Mouse (Mus musculus): Measurements from ENCODE around the gene Bcl2l13. TPM values are rescaled to one million over a fixed set of nuclear protein-coding genes. Genes with fewer than 3 reads are reported as not detected.
A peak's percentile ranks its signal among the peaks of the same experiment; 100 is the strongest.

Bcl2l13 gene
- total and polyA plus RNA-seq, 2 experiments from 2014 or later: 21.4 to 77.5 TPM

DNA sequence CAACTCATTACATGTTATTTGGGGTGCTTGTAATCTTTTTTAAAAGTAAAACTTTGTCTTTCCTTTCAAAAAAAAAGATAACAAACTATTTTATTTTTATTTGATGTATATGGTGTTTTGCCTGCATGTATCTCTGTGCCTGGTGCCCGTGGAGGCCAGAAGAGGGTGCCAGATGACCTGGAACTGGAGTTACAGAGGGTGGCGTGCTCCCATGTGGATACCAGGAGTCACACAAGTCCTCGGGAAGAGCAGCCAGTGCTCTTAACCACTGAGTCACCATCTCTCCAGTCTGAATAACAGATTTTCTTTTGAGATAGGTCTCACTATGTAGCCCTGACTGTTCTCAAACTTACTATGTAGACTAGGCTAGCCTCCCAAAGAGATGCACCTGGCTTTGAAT, 73.5 kb downstream of the Bcl2l13 start:
- no peak overlapping the region for H3K4me3 ChIP-seq (ENCODE audit: low read depth, low read length)
- ATAC-seq (no peak), DNase-seq (no peak)
- H3K36me3 ChIP-seq (ENCODE audit: insufficient read depth): no peaks in the 10 kb centered on the region
- no peak overlapping the region for H3K4me2 ChIP-seq (ENCODE audit: low read depth)
- H3K27ac ChIP-seq (ENCODE audit: low read depth, low read length): no peak overlapping the region
- H3K9me3 ChIP-seq (ENCODE audit: low read length): no peaks in the 10 kb centered on the region
- no peak overlapping the region for H3K9ac ChIP-seq
- WGBS: 88% methylated on average over 3 of the region's 3 CpGs
- H3K4me1 ChIP-seq (ENCODE audit: insufficient read depth): no peaks in the 10 kb centered on the region
- TF ChIP-seq CTCF (IDR thresholded peaks at IDR 0.05; ENCODE audit: low read depth): no peak
- no peaks in the 10 kb centered on the region for H3K27me3 ChIP-seq (ENCODE audit: insufficient read depth, low read length)

DNA sequence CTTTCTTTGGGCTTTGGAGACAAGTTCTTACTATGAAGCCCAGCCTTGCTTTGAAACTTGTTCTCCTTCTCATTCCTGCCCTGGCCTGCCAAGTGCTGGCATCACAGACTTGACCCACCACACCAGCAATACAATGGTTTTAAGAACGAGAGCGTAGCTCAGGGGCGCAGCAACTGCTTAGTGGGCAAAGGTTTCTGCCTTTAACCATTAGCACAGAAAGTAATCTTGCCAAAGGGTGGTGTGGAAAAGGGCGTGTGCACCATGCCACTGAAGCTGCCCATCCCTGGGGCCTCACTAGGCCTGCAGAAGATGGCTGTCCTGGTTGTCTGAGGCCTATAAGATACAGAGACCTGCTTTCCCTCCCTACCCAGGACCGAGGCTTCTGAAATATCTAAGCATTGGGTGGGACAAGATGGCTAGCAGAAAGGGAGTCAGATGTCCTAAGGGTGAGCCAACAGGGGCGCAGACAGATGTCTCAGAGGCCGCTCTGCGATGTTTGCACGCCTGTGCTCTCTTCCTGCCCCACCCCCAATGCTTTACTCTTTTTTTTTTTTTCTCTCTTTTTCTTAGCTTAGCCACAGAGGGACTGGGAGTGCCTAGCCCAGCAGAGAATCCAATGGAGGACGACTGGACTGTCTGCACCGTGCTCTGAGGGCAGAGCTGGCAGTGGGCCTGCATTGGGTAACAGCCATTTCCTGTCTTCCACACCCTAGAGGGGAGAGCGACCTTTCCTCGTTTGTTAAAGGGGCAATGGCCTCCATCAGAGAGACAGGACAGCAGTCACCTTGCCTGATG, 75.4 kb downstream of the Bcl2l13 start:
- H3K27ac ChIP-seq (ENCODE audit: low read depth, low read length): no peak overlapping the region
- 77% methylated on average over 13 of the region's 13 CpGs for WGBS
- no peak for ATAC-seq
- H3K9me3 ChIP-seq (ENCODE audit: low read length): no peaks in the 10 kb centered on the region
- no peak overlapping the region for H3K4me3 ChIP-seq (ENCODE audit: low read depth, low read length)
- no peak for DNase-seq
- no peaks in the 10 kb centered on the region for H3K27me3 ChIP-seq (ENCODE audit: insufficient read depth, low read length)
- no peak for TF ChIP-seq CTCF (IDR thresholded peaks at IDR 0.05; ENCODE audit: low read depth)
- H3K4me1 ChIP-seq (ENCODE audit: insufficient read depth): peaks cover 6% of the 10 kb centered on the region; the same call in 1 of the 2 replicates
- no peak overlapping the region for H3K4me2 ChIP-seq (ENCODE audit: low read depth)
- H3K36me3 ChIP-seq (ENCODE audit: insufficient read depth): no peaks in the 10 kb centered on the region
- no peak overlapping the region for H3K9ac ChIP-seq

DNA sequence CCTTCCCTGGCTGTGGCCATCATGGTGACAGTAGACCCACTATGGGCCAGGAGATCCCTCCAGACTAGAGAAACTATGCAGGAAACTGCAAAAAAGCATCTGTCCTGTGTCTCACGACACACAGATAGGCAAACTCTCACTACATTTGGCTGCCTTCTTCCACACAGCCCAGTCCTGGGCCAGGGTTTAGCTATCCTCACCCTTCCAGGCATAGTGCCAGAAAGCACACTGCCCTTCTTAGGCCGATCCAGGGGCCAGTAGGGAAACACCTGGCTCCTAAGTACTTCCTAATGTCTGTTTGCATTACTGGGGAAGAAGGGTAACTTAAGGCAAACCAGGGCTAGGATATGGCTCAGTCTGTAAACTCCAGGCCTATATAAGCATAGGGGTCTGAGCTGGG, 76.9 kb downstream of the Bcl2l13 start:
- Histone ChIP-seq H3K4me3 (ENCODE audit: low read depth, low read length) (no peak overlapping the region), H3K4me1 (ENCODE audit: insufficient read depth) (peaks cover 6% of the 10 kb centered on the region; the same call in 1 of the 2 replicates), H3K4me2 (ENCODE audit: low read depth) (no peak overlapping the region), H3K27me3 (ENCODE audit: insufficient read depth, low read length) (no peaks in the 10 kb centered on the region), H3K9ac (no peak overlapping the region), H3K27ac (ENCODE audit: low read depth, low read length) (no peak overlapping the region), H3K9me3 (ENCODE audit: low read length) (no peaks in the 10 kb centered on the region), H3K36me3 (ENCODE audit: insufficient read depth) (no peaks in the 10 kb centered on the region)
- TF ChIP-seq CTCF (IDR thresholded peaks at IDR 0.05; ENCODE audit: low read depth): no peak
- ATAC-seq: no peak
- DNase-seq: no peak
- 77% methylated on average over 2 of the region's 2 CpGs for WGBS

DNA sequence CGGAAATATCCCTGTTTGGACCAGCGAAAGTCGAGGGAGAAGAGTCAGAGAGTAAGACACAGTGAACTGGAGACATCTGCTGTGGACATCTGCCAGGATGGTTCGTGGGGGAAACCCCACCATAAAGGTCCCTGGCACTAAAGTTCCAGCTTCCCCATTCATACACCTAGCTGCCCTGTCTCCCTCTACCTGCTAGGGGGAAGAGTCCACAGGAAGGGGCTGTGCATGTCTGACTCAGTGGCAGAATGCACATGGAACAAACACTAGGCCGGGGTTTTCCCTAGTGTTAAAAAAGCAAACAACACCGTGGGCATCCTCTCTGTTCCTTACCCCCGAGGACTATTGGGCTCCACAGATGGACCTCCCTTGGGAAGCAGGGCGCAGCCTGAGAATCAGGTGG, 77.8 kb downstream of the Bcl2l13 start:
- H3K36me3 ChIP-seq (ENCODE audit: insufficient read depth): no peaks in the 10 kb centered on the region
- 88% methylated on average over 8 of the region's 8 CpGs for WGBS

DNA sequence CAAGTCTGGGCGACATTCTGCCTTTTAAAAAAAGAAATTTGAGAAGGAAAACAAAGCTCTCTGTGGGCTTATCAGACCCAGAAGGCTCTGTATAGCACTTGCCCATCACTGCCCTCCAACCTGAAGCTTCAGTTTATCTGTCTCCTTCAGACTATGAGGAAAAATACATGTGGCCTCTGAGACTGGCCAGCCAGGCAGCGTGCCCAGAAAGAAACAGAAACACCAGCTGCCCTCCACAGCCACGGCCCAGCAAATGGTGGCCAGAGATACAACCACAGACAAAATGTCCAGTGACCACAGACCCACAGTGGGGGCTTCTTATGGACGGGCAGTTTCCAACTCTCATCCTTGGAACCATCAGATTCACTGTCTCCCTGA, 78.5 kb downstream of the Bcl2l13 start:
- no peak for DNase-seq
- Histone ChIP-seq H3K4me2 (ENCODE audit: low read depth) (no peak overlapping the region), H3K9me3 (ENCODE audit: low read length) (no peaks in the 10 kb centered on the region), H3K27me3 (ENCODE audit: insufficient read depth, low read length) (no peaks in the 10 kb centered on the region), H3K4me1 (ENCODE audit: insufficient read depth) (peaks cover 6% of the 10 kb centered on the region; the same call in 1 of the 2 replicates), H3K9ac (no peak overlapping the region), H3K36me3 (ENCODE audit: insufficient read depth) (no peaks in the 10 kb centered on the region), H3K4me3 (ENCODE audit: low read depth, low read length) (no peak overlapping the region), H3K27ac (ENCODE audit: low read depth, low read length) (no peak overlapping the region)
- WGBS: 84% methylated on average over 4 of the region's 4 CpGs
- TF ChIP-seq CTCF (IDR thresholded peaks at IDR 0.05; ENCODE audit: low read depth): no peak
- no peak for ATAC-seq

More for the DNA sequence above, 77.8 kb downstream of the Bcl2l13 start:
- Histone ChIP-seq H3K4me1 (ENCODE audit: insufficient read depth) (peaks cover 6% of the 10 kb centered on the region; the same call in 1 of the 2 replicates), H3K27ac (ENCODE audit: low read depth, low read length) (no peak overlapping the region), H3K9ac (no peak overlapping the region), H3K4me3 (ENCODE audit: low read depth, low read length) (no peak overlapping the region), H3K9me3 (ENCODE audit: low read length) (no peaks in the 10 kb centered on the region), H3K4me2 (ENCODE audit: low read depth) (no peak overlapping the region), H3K27me3 (ENCODE audit: insufficient read depth, low read length) (no peaks in the 10 kb centered on the region)
- no peak for TF ChIP-seq CTCF (IDR thresholded peaks at IDR 0.05; ENCODE audit: low read depth)
- ATAC-seq: no peak
- DNase-seq: no peak

DNA sequence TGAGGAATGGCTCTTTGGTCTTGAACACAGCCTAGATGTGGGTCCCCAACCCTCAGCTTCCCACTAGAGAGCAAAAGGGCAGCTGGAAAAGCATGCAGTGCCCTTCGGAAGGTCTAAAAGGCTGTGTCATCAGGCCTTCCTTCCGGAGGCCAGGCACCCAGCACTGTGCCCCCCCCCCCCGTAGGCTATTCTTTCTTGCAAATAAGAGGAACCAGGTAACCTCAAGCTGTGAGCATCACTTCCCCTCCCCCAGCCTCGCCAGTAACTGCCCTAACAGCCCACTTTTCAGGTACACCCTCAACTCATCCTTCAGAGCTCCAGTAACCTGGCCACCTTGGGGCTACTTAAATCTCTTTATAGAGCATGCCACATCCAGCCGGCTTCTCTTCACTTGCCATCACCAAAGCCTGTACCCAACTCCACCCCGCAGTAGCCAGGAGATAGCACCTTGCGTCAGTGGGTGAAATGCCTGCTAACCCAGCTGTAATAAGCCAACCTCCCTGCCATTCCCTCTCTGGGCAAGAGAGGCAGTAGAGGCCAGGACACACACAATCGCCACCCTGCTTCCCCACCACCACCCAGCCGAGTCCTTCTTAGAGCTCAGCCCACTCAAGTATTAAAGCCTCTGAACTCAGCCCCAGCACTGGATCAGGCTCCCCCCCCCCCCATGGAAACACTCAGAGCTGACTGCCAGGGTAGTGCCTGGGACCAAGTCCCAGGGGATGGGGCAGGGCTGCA, 79.1 kb downstream of the Bcl2l13 start:
- 49% methylated on average over 9 of the region's 9 CpGs for WGBS
- H3K4me3 ChIP-seq (ENCODE audit: low read depth, low read length): no peak overlapping the region
- H3K9ac ChIP-seq: no peak overlapping the region
- ATAC-seq (no peak), DNase-seq (no peak)
- H3K4me2 ChIP-seq (ENCODE audit: low read depth): 0 out of 2 replicates have a peak overlapping the region, but pooled peaks have one; percentile 97
- H3K27me3 ChIP-seq (ENCODE audit: insufficient read depth, low read length): no peaks in the 10 kb centered on the region
- H3K36me3 ChIP-seq (ENCODE audit: insufficient read depth): no peaks in the 10 kb centered on the region
- peaks cover 6% of the 10 kb centered on the region; the same call in 1 of the 2 replicates for H3K4me1 ChIP-seq (ENCODE audit: insufficient read depth)
- TF ChIP-seq CTCF (IDR thresholded peaks at IDR 0.05; ENCODE audit: low read depth): peak; percentile 36; the same call in 1 of the 2 replicates
- H3K27ac ChIP-seq (ENCODE audit: low read depth, low read length): no peak overlapping the region
- H3K9me3 ChIP-seq (ENCODE audit: low read length): no peaks in the 10 kb centered on the region

DNA sequence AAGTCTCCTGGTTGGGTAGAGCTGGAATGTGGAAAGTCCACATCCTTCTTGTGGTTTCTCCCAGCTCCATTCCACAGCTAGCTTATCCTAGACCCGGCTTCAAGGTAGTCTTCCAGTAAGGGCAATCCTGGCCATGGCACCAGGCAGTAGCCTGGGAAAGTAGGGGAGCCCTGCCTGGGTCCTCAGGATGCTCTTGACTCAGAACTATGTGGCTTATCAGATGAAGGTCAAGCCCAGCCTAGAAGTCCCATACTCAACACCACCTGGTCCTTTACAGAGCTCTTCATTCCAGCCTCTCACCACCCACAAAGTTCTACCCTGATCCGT, 79.6 kb downstream of the Bcl2l13 start:
- Histone ChIP-seq H3K9me3 (ENCODE audit: low read length) (no peaks in the 10 kb centered on the region), H3K27me3 (ENCODE audit: insufficient read depth, low read length) (no peaks in the 10 kb centered on the region), H3K4me3 (ENCODE audit: low read depth, low read length) (peak overlapping the region; percentile 73), H3K27ac (ENCODE audit: low read depth, low read length) (no peak overlapping the region), H3K9ac (no peak overlapping the region; the same call in 1 of the 2 replicates), H3K4me1 (ENCODE audit: insufficient read depth) (peaks cover 6% of the 10 kb centered on the region; the same call in 1 of the 2 replicates), H3K36me3 (ENCODE audit: insufficient read depth) (no peaks in the 10 kb centered on the region), H3K4me2 (ENCODE audit: low read depth) (peak overlapping the region; percentile 97)
- 28% methylated on average over 2 of the region's 2 CpGs for WGBS
- no peak for TF ChIP-seq CTCF (IDR thresholded peaks at IDR 0.05; ENCODE audit: low read depth)
- no peak for DNase-seq
- ATAC-seq: no peak

Measured in forebrain, postnatal 0 days (tissue).